Mouse (Mus musculus) T-cell, adult 2 months (primary cell): ENCODE data around the gene Myh7.
"Not testable (repeated sequence)": the region's sequence is repeated elsewhere in the genome, so short reads cannot be mapped to it uniquely, and the experiment has no call there.

Source experiments
- DNase-seq: peaks from one replicate; pipeline ENCODE4 v3.0.0; 2022; ENCODE audit warnings: low spot score

Myh7 gene

DNA sequence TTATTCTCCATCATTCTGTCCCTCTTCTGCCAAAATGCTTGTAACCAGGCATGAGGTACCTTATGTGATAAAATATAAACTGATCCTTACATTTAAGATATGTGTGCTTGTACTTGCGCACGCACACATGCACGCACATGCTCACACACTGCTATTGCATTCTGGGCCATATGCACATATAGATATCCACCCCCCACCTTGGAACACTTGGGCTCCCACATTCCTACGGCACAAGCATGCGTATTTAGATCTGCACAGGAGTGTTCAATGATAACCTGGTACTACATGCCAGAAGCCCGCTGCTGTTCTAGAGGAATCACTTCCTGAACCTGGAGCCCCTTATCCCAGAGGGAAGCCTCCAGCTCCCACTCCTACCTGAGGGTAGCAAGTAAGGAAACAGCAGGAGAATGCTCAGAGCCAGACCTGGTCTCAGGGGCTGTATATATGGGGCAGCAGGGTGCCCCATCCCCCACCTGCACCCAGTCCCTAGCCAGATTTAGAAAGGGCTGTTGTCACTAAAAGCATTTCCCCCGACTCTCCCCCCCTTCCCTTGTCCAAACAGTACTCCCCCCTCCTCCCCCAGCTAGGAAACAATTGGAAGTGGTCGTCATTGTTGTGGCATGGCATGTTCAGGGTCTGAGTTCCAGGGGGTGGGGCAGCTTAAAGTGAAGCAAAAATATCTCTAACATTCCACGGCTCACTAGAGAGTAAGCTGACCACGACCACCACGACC, at the start of gene Myh7:
Gene Myh7 (minus strand): TSS at position 491 of the 733 bp plus-strand sequence.
- DNase-seq = no peak

DNA sequence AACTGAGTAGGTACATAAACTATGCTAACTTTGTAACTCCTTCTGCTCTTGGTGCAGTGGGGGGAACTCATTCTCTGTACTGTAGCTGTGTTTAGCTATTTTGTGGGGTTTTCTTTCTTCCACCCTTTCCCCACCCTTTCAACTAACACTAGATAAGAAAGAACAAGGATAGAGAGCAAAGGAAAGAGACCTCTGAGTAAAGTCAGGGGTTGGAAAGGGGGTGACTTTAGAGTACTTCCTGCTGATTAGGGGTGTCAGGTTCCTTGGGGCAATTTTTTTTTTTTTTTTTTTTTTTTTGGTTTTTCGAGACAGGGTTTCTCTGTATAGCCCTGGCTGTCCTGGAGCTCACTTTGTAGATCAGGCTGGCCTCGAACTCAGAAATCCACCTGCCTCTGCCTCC, 49.3 kb upstream of the Myh7 start:
- DNase-seq = not testable (repeated sequence)

DNA sequence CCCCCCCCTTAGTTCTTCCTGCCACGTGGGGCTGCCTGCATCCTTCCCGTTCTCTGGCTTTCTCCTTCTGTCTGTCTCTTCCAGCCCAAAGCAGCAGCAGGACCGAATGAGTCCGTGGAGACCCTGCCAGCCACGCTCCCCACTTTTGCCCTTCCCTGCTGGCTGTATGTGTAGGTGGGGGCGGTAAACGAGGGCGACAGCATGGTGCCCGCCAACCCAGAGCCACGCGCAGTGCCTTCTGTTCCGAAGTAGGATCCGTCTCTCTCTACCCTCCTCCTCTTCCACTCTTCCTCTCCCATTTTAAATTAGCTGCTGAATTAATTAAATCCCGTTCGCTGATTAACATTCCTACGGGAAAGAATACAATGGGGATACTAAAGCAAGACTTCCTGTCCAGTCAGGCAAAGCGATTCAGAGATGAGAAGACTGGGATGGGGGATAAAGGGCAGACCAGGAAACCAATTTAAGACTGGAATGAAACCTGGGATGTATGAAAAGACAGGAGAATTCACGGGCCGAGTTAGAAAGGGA, 38.3 kb upstream of the Myh7 start:
- no peak for DNase-seq

- peak; percentile 39 for DNase-seq
These were observed 34.7 kb upstream of the Myh7 start for GRCm38 (mm10) chr14:55029034-55029698.

- no peak for DNase-seq
These were observed 34.0 kb upstream of the Myh7 start for GRCm38 (mm10) chr14:55028333-55028835.

- no peak for DNase-seq
These were observed 33.2 kb upstream of the Myh7 start for GRCm38 (mm10) chr14:55027653-55028052.

DNA sequence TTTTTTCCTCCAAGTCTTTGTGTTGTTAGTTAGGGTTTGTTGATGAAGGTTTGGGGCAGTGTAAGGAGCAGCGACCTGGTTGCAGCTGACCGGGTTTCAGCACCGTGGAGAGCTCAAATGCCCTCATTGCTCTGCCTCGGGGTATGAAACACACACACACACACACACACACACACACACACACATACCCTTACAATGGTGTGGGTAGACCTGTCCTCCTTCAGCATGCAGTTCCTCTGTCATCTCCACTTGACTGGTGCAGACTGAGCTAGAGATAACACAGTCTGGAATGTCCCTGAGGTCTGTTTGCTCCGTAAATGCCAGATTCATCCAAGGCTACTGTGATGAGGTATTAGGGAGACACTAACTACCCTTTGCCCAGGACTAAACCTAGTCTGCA, 32.8 kb upstream of the Myh7 start:
- DNase-seq = no peak

GRCm38 (mm10) chr14:55025527-55025926, 31.1 kb upstream of the Myh7 start:
- peak; percentile 34 for DNase-seq

GRCm38 (mm10) chr14:55024236-55024635, 29.8 kb upstream of the Myh7 start:
- DNase-seq = peak; percentile 53

GRCm38 (mm10) chr14:55023011-55023410, 28.6 kb upstream of the Myh7 start:
- no peak for DNase-seq

DNA sequence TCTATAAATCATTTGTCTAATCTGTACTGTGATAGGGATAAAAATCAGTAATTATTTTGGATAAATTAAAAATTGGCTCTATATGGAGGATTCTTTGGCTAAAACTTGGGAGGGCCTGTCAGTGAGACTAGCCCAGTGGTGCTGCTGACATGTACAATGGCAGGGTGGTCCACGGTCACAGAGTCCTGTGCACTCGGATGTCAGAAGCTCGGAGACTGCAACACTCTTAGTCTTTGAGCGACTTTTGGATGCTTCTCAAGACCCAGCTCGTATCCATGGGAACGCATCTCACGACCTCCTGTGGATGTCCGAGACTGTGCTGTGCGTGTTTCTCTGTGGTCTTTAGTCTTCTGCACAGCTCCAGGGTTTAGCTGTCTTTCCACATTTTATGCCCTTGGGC, 26.0 kb upstream of the Myh7 start:
- no peak for DNase-seq

DNA sequence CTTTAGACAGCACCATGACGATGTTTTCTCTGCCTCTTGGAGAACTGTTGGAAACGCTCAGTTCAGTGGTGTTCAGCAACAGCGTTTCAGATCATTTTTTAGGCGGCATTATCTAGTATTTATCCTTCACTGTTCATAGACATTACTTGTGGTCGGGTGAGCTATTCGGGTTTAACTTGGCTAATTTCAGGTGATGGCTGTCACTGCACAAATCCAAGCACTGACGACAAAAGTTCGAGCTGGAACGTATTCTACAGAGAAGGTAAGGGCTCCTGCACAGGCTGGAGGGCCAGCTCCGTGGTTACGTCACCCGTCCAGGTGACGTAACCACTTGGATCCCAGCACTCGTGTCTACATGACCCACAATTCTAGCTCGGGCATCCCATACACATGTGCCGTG, 22.4 kb upstream of the Myh7 start:
- DNase-seq = no peak

DNA sequence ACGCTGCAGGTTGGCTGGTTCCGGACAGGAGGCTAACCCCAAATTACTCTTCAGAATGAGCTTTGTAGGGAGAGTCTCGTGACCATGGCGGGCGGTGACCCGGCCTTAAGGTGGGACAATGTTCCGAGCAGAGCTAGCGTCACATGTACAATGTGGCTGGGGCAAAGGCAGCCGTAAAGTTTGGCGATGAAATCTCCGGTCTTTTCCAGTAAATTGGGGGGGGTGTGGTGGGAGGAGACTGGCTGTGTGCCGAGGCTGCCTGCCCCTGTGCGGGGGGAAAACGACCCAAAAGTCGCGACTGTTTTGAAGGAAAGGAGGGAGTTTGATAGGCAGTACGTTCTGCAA, 21.3 kb upstream of the Myh7 start:
- DNase-seq = no peak

DNA sequence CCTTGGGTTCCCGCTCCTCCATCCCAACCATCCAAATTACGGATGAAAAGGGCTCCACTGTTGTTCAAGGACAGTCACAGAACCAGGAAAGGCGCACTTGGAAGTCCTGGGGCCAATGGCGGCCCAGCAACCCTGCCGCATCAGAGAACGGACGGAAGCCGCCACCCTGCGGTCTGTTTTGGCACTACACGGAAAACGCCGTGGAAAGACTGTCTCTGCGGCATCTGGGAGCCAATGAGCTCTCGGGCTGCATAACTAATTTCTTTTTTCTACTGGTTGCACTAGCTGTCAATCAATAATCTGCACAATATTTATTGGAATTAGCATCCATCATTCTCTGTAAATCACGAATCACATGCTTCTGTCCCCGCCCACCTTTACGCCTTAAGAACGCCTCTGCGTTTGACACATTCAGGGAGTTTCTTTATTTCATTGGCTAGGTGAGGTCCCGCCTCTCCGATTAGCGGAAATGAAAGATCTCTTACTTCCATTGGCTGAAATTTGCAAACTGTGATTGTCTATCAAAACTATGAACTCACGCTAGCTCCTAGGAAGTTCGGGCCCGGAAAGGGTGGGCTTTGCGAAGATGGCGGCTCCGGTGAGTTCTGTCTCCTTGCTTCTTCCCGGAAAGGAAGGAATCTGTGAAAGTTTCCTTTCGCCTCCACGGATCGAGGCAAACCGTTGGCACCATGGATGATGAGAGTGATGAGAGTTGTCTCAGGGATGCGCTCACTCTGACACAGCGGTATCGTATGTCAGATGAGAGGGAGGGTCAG, 20.8 kb upstream of the Myh7 start, which contains the start of gene Ngdn:
Gene Ngdn (plus strand): TSS at position 464 of the 776 bp plus-strand sequence.
- DNase-seq = peak; percentile 96

GRCm38 (mm10) chr14:55014591-55014990, 20.2 kb upstream of the Myh7 start:
- DNase-seq = no peak

GRCm38 (mm10) chr14:55011116-55011515, 16.7 kb upstream of the Myh7 start:
- DNase-seq = no peak

DNA sequence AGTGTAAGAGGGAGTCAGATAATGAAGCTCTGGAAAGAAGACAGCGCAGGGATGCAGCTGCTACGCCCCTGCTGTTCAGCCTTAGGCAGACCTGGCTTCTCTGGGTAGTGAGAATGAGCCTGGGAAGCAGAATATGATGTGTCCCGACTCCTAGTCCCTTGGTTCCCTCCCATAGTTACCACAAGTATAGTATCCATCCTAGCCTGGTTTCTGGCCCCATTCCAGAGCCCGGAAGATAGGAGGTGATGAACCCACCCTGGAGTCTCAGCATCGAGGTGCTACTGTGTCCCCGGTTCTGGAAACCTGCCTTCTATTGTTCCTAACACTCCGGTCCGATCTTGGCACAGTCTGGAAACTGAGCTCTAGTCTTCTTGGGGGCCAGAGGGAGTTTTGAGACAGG, 14.0 kb upstream of the Myh7 start:
- no peak for DNase-seq

GRCm38 (mm10) chr14:55007120-55007908, 12.9 kb upstream of the Myh7 start:
- no peak for DNase-seq

DNA sequence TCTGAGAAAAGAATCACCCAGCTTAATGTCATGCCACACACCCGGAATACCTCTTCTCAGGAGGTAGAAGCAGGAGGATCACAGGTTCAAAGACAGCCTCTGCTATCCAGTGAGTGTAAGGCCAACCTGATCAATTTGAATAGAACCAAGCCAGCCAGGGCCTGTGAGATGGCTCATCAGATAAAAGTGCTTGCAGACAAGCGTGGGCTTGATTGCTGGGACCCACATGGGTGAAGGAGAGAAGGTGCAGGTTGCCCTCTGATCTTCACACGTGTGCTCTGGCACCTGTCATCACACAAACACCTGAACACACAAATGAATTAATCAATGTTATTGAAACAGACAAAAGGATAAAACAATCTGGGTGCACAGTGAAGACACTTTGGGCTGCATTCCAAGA, 12.1 kb upstream of the Myh7 start:
- DNase-seq = no peak

- DNase-seq = no peak
These were observed 11.5 kb upstream of the Myh7 start for GRCm38 (mm10) chr14:55005967-55006366.

DNA sequence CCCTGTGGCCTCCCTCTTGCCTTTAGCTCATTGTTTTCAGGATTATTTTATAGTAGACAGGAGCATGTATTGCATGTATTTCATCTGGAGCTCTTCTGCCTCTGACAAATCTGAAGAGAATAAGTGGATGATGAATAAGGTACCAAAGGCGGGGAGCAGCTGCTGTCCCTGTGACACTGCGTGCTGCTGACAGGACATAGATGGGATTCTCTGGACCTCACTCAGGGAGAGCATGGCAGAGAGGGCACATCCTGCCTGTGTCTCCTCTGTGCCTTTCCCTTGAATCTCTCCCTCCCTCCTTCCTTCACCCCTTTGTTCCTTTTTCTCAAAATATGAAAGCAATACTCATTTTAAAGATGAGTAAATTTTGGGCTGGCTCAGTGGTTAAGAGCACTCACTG, 11.1 kb upstream of the Myh7 start:
- DNase-seq = no peak
